Comparison of ENCODE assay signal across 9 mouse cellular contexts in the genomic region with DNA sequence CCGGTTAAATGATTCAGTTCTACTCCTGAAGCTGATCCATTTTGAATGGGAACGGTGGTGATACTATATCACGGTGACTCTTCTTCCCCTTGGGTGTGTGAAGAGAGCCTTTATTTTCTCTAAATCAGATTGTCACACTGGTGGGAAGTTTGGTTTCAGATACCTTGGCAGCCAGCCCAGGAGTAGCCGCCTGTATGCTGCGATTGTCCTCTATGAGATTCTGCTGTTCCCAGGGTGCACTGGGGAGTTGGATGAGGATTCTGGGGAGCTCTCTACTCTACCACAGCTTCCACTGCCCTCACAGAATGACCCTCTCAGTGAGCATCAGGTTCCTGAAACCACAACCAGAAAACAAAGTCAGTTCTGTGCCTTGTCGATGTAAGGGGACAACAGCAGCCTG.
DNase-seq lines count a peak whose midpoint lies in the region; ATAC-seq lines count a peak whose summit lies in the region.
"Had no signal": no experiment of that assay in that cellular context is flagged by ENCODE, and none has a peak within 500 bp of the region (broad histone marks: within the 10 kb centered on the region; RNA-seq: fewer than 3 reads in every experiment).

No protein-coding gene starts in this region.

- peaks cover 22% of the 10 kb centered on the region; the same call in 1 of the 2 replicates for H3K4me1 ChIP-seq in heart, embryonic 10.5 days
- H3K4me1 ChIP-seq in liver, embryonic 12.5 days, result no peaks in the 10 kb centered on the region
- H3K4me1 ChIP-seq: liver, embryonic 15.5 days had no signal

- H3K9ac ChIP-seq in liver, embryonic 12.5 days, result no peak overlapping the region
- H3K9ac ChIP-seq: liver, embryonic 15.5 days had no signal

- no peaks in the 10 kb centered on the region for H3K36me3 ChIP-seq in heart, embryonic 10.5 days
- H3K36me3 ChIP-seq in liver, embryonic 12.5 days, result no peaks in the 10 kb centered on the region
- H3K36me3 ChIP-seq: liver, embryonic 15.5 days had no signal

- H3K4me2 ChIP-seq in liver, embryonic 12.5 days, result no peak overlapping the region
- H3K4me2 ChIP-seq: liver, embryonic 15.5 days had no signal

- H3K27ac ChIP-seq in heart, embryonic 10.5 days, result no peak overlapping the region
- no peak overlapping the region for H3K27ac ChIP-seq in liver, embryonic 12.5 days
- H3K27ac ChIP-seq: liver, embryonic 15.5 days had no signal

- WGBS in heart, embryonic 10.5 days, result 62% methylated on average over 6 of the region's 6 CpGs
- 67% methylated on average over 6 of the region's 6 CpGs for WGBS in liver, embryonic 12.5 days (ENCODE audit: insufficient replicate concordance)

- H3K9me3 ChIP-seq in heart, embryonic 10.5 days, result no peaks in the 10 kb centered on the region
- H3K9me3 ChIP-seq in liver, embryonic 12.5 days (replicated peaks), result no peaks in the 10 kb centered on the region
- H3K9me3 ChIP-seq: liver, embryonic 15.5 days had no signal

- peak; percentile 70 for ATAC-seq in common myeloid progenitor, adult 5-6 weeks (replicated peaks; ENCODE audit: low read depth, poor library complexity, severe bottlenecking)
- ATAC-seq in hematopoietic stem cell, adult 5-6 weeks (replicated peaks in 1 of 2; ENCODE audit: insufficient read depth in 1 of 2, low FRiP score in 2 of 2, low TSS enrichment in 1 of 2, low read depth in 1 of 2, poor library complexity in 2 of 2, severe bottlenecking in 2 of 2), result peak; percentile 26 to 50; a peak in 2 of 4 replicates
- no peak for ATAC-seq in liver, embryonic 12.5 days

- H3K27me3 ChIP-seq in heart, embryonic 10.5 days (ENCODE audit: insufficient read depth, poor library complexity, severe bottlenecking), result no peaks in the 10 kb centered on the region
- H3K27me3 ChIP-seq in liver, embryonic 12.5 days (replicated peaks), result no peaks in the 10 kb centered on the region
- H3K27me3 ChIP-seq: liver, embryonic 15.5 days had no signal

- H3K4me3 ChIP-seq in heart, embryonic 10.5 days, result no peak overlapping the region
- no peak overlapping the region for H3K4me3 ChIP-seq in liver, embryonic 12.5 days
- H3K4me3 ChIP-seq: liver, embryonic 15.5 days had no signal

- peak; percentile 94 for DNase-seq in heart, adult 11 months
- no peak for DNase-seq in heart, embryonic 10.5 days (ENCODE audit: low spot score)
- DNase-seq in lung, postnatal 36 days, result peak; percentile 77
- DNase-seq in yolk sac, embryonic 10.5 days (ENCODE audit: low spot score), result no peak
- DNase-seq in embryo, embryonic 10 days (ENCODE audit: low spot score), result no peak

Comparison
In these comparisons a context has a peak if more than half of its experiments do, and no peak if none do; other contexts are left out.
1. DNase-seq: peak in heart, adult 11 months (single experiment) and lung, postnatal 36 days (single experiment); none in heart, embryonic 10.5 days (single experiment), yolk sac, embryonic 10.5 days (single experiment) and embryo, embryonic 10 days (single experiment).